Mouse (Mus musculus) B cell, adult (primary cell): ENCODE measurements around the gene Ap4e1. TPM values are rescaled to one million over a fixed set of nuclear protein-coding genes. Genes with fewer than 3 reads are reported as not detected.

Source experiments
- total RNA-seq: library from RNA; stranded (reverse); gene quantifications from 4 replicates; pipeline ENCODE4 v1.2.4, GENCODE M21; 2023; ENCODE audit not compliant: inconsistent age

Ap4e1 gene
- total RNA-seq: 25.3 to 28.3 TPM (median 26.0 TPM) in 4 replicates

DNA sequence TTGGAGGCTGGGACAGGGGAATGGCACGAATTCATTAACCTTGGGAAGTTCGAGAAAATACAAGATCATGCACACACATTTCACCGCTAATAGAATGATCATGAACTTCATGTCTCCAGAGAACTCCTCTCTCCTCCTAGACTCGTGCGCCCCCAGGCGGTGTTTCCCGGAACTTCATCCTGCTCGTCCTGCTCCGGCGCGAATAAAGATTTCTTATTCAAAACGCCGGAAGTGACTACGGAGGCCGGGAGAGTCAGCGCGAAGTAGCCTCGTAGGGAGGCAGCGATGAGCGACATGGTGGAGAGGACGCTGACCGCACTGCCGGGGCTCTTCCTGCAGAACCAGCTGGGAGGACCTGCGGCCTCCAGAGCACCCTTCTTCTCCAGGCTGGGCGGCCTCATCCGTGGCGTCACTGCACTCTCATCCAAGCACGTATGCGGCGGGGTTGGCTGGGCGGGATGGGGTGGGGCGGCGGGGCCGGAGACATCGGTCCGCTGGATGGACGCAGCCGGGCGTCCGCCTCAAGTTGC is at the start of gene Ap4e1:
Gene Ap4e1, plus strand, starts transcription at position 249 of the 530 bp plus-strand sequence.

DNA sequence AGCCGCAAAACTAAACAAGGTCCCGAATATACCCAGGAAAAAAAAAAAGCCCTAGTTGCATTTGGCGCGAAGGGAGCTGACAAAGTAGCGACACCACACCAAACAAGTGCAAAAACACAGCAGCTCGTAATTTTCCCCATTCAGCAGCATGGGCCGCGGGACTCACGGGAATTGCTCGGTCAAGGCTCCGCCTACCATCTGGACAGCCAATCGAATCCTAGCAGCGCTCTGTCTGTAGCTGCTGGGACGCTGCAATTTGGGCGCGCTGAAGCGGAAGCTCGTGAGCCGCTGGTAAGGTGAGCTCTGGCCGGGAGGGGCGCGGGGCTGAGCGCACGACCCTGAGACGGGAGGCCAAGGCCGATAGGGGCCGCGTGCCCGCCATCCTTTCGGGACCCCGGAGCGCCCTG is 61.9 kb downstream of the Ap4e1 start, which contains the start of gene Blvra:
Gene Blvra, plus strand, starts transcription at position 231 of the 407 bp plus-strand sequence.

Other genes with a start within 250 kb of the Ap4e1 start
- gene Usp50, start 225.2 kb upstream of the Ap4e1 start, total RNA-seq: 0.75 TPM in 1 of 4 replicates, not detected in the others
- gene Trpm7, start 132.5 kb upstream of the Ap4e1 start, total RNA-seq: 64.0 to 87.1 TPM (median 78.2 TPM) in 4 replicates
- 54.5 to 58.0 TPM (median 55.0 TPM) in 4 replicates for gene Sppl2a, start 75.5 kb upstream of the Ap4e1 start, total RNA-seq
- gene Blvra, start 61.9 kb downstream of the Ap4e1 start, total RNA-seq: 14.5 to 17.8 TPM (median 15.8 TPM) in 4 replicates
- 6.9 to 9.8 TPM (median 8.8 TPM) in 4 replicates for gene Ncaph, start 125.2 kb downstream of the Ap4e1 start, total RNA-seq
- gene Itpripl1, start 134.7 kb downstream of the Ap4e1 start, total RNA-seq: 12.7 to 15.1 TPM (median 14.0 TPM) in 4 replicates
- gene 1810024B03Rik, start 199.6 kb downstream of the Ap4e1 start, total RNA-seq: 1.4 to 2.9 TPM (median 1.8 TPM) in 4 replicates
- 157 to 172 TPM (median 169 TPM) in 4 replicates for gene Snrnp200, start 199.7 kb downstream of the Ap4e1 start, total RNA-seq
- gene Ciao1, start 239.1 kb downstream of the Ap4e1 start, total RNA-seq: 35.1 to 39.2 TPM (median 36.7 TPM) in 4 replicates
- gene Tmem127, start 239.2 kb downstream of the Ap4e1 start, total RNA-seq: 43.4 to 48.2 TPM (median 45.3 TPM) in 4 replicates